Mouse (Mus musculus): Measurements from ENCODE around the gene 6030468B19Rik.

The 6030468B19Rik gene

GRCm38 (mm10) chr11:117797511-117798159 lies at the start of gene 6030468B19Rik:
6030468B19Rik (plus strand) TSS chr11:117797660.
- DNase-seq (ENCODE audit: low read depth, low spot score), result no peak

- no peak for DNase-seq (ENCODE audit: low read depth, low spot score)
Measured at GRCm38 (mm10) chr11:117748628-117749027, 48.8 kb upstream of the 6030468B19Rik start.

GRCm38 (mm10) chr11:117749414-117749813 lies 48.0 kb upstream of the 6030468B19Rik start:
- DNase-seq (ENCODE audit: low read depth, low spot score), result peak; percentile 89

- DNase-seq (ENCODE audit: low read depth, low spot score), result peak; percentile 67
Measured at GRCm38 (mm10) chr11:117751544-117751943, 45.9 kb upstream of the 6030468B19Rik start.

- DNase-seq (ENCODE audit: low read depth, low spot score), result no peak
Measured at GRCm38 (mm10) chr11:117755891-117756290, 41.6 kb upstream of the 6030468B19Rik start.

GRCm38 (mm10) chr11:117759267-117759666 lies 38.2 kb upstream of the 6030468B19Rik start:
- peak; percentile 74 for DNase-seq (ENCODE audit: low read depth, low spot score)

- peak; percentile 46 for DNase-seq (ENCODE audit: low read depth, low spot score)
Measured at GRCm38 (mm10) chr11:117760374-117761119, 36.9 kb upstream of the 6030468B19Rik start.

GRCm38 (mm10) chr11:117761801-117762200 lies 35.7 kb upstream of the 6030468B19Rik start:
- DNase-seq (ENCODE audit: low read depth, low spot score), result no peak

- no peak for DNase-seq (ENCODE audit: low read depth, low spot score)
Measured at GRCm38 (mm10) chr11:117762246-117762645, 35.2 kb upstream of the 6030468B19Rik start.

- no peak for DNase-seq (ENCODE audit: low read depth, low spot score)
Measured at GRCm38 (mm10) chr11:117764319-117764718, 33.1 kb upstream of the 6030468B19Rik start.

- DNase-seq (ENCODE audit: low read depth, low spot score), result no peak
Measured at GRCm38 (mm10) chr11:117765361-117765760, 32.1 kb upstream of the 6030468B19Rik start.

GRCm38 (mm10) chr11:117766275-117766674 lies 31.2 kb upstream of the 6030468B19Rik start:
- peak; percentile 65 for DNase-seq (ENCODE audit: low read depth, low spot score)

- no peak for DNase-seq (ENCODE audit: low read depth, low spot score)
Measured at GRCm38 (mm10) chr11:117768725-117769682, 28.5 kb upstream of the 6030468B19Rik start.

- no peak for DNase-seq (ENCODE audit: low read depth, low spot score)
Measured at GRCm38 (mm10) chr11:117769683-117770047, 27.8 kb upstream of the 6030468B19Rik start.

- DNase-seq (ENCODE audit: low read depth, low spot score), result no peak
Measured at GRCm38 (mm10) chr11:117770407-117770806, 27.1 kb upstream of the 6030468B19Rik start.

GRCm38 (mm10) chr11:117772352-117772751 lies 25.1 kb upstream of the 6030468B19Rik start:
- DNase-seq (ENCODE audit: low read depth, low spot score), result no peak

- DNase-seq (ENCODE audit: low read depth, low spot score), result no peak
Measured at GRCm38 (mm10) chr11:117774925-117775324, 22.5 kb upstream of the 6030468B19Rik start.

- no peak for DNase-seq (ENCODE audit: low read depth, low spot score)
Measured at GRCm38 (mm10) chr11:117775540-117775939, 21.9 kb upstream of the 6030468B19Rik start.

GRCm38 (mm10) chr11:117776085-117776792 lies 21.2 kb upstream of the 6030468B19Rik start:
- no peak for DNase-seq (ENCODE audit: low read depth, low spot score)

- no peak for DNase-seq (ENCODE audit: low read depth, low spot score)
Measured at GRCm38 (mm10) chr11:117777111-117777510, 20.3 kb upstream of the 6030468B19Rik start.

- DNase-seq (ENCODE audit: low read depth, low spot score), result no peak
Measured at GRCm38 (mm10) chr11:117778031-117778430, 19.4 kb upstream of the 6030468B19Rik start.

Data from brain, adult 2 months (tissue).